In the genomic region with DNA sequence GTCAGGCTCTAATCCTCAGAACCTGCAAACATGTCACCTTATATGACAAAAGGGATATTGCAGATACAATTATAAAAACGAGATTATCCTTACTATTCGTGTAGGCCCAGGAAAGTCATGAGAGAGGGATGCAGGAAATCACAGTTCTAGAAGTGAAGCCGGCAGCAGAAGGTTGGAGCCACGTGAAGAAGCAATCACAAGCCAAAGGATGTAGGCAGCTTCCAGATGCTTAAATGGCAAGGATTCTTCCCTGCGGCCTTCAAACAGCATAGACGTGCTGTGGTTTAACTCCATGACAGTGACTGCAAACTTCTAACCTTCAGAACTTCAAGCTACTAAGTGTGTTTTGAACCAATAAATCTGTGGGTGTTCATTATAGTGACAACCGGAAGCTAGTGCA, we compare ENCODE assay signal across 13 mouse cellular contexts.
"Had no signal": no experiment of that assay in that cellular context is flagged by ENCODE, and none has a peak within 500 bp of the region (broad histone marks: within the 10 kb centered on the region; RNA-seq: fewer than 3 reads in every experiment).

No protein-coding gene starts in this region.

- DNase-seq: kidney, adult 8-10 months; kidney, postnatal 25 days; lung, embryonic 14.5 days; lung, postnatal 10 days; lung, postnatal 4 days; midbrain, embryonic 14.5 days; spleen, adult 18-20 months; thymus, postnatal 4 days had no signal

- H3K4me3 ChIP-seq: limb, embryonic 15.5 days; liver, embryonic 12.5 days; midbrain, embryonic 10.5 days; myocyte; neural tube, embryonic 15.5 days had no signal

- H3K27ac ChIP-seq: limb, embryonic 15.5 days; liver, embryonic 12.5 days; midbrain, embryonic 10.5 days; neural tube, embryonic 15.5 days had no signal
